Mouse (Mus musculus) MEL (cell line): ENCODE measurements around the gene Ano2. TPM values are rescaled to one million over a fixed set of nuclear protein-coding genes. Genes with fewer than 3 reads are reported as not detected.

ENCODE experiments used
- DNase-seq: peaks from one replicate; pipeline ENCODE4 v3.0.0; 2011; ENCODE audit warnings: low read depth, low spot score
- H3K27ac ChIP-seq: 2 replicates; pipeline ENCODE4 v1.5.1; 2012; ENCODE audit warnings: low read depth, mild to moderate bottlenecking, control low read depth, low read length, moderate library complexity; ENCODE audit not compliant: control insufficient read depth
- H3K27me3 ChIP-seq, 2 experiments: fragments of 150-350 bp in 1 of 2; sonication (generic) in 1 of 2; 2 replicates each; pipeline ENCODE4 v1.6.1; 2012; ENCODE audit warnings: low read length in 2 of 2, mild to moderate bottlenecking in 2 of 2, improper control_type of control experiment in 1 of 2, moderate library complexity in 1 of 2; ENCODE audit not compliant: insufficient read depth in 2 of 2, control insufficient read depth in 1 of 2
- H3K36me3 ChIP-seq, 2 experiments: 2 replicates each; pipeline ENCODE4 v1.6.1; 2012 to 2014; ENCODE audit warnings: low read length in 2 of 2, improper control_type of control experiment in 1 of 2, inconsistent platforms in 1 of 2, mild to moderate bottlenecking in 1 of 2; ENCODE audit not compliant: insufficient read depth in 2 of 2, control insufficient read depth in 1 of 2
- H3K4me1 ChIP-seq, 2 experiments: fragments of 150-350 bp in 1 of 2; sonication (generic) in 1 of 2; 2 replicates each; pipeline ENCODE4 v1.6.1; 2012; ENCODE audit warnings: low read length in 2 of 2, improper control_type of control experiment in 1 of 2, mild to moderate bottlenecking in 1 of 2; ENCODE audit not compliant: insufficient read depth in 2 of 2, control insufficient read depth in 1 of 2
- H3K4me3 ChIP-seq, 2 experiments: fragments of 150-350 bp in 1 of 2; sonication (generic) in 1 of 2; 2 replicates each; pipeline ENCODE4 v1.5.1; 2012; ENCODE audit warnings: low read depth in 2 of 2, low read length in 2 of 2, mild to moderate bottlenecking in 2 of 2, moderate library complexity in 2 of 2, control low read depth in 1 of 2, improper control_type of control experiment in 1 of 2; ENCODE audit not compliant: control insufficient read depth in 1 of 2, insufficient read depth in 1 of 2
- H3K79me2 ChIP-seq: 2 replicates; pipeline ENCODE4 v1.6.1; 2012; ENCODE audit warnings: mild to moderate bottlenecking, low read length, moderate library complexity; ENCODE audit not compliant: control insufficient read depth, poor library complexity, insufficient read depth
- H3K9ac ChIP-seq: 2 replicates; pipeline ENCODE4 v1.6.1; 2012; ENCODE audit warnings: low read depth, mild to moderate bottlenecking, control low read depth, low read length, moderate library complexity; ENCODE audit not compliant: control insufficient read depth, poor library complexity, severe bottlenecking
- H3K9me3 ChIP-seq: fragments of 150-350 bp; sonication (generic); replicated peaks from 2 replicates; pipeline ENCODE4 v1.6.1; 2012; ENCODE audit warnings: mild to moderate bottlenecking, low read length, improper control_type of control experiment, moderate library complexity; ENCODE audit not compliant: insufficient read depth
- BHLHE40 ChIP-seq: IDR thresholded peaks from 2 replicates; pipeline ENCODE4 v1.6.1; 2012; ENCODE audit warnings: low read depth, mild to moderate bottlenecking, inconsistent platforms, low read length, improper control_type of control experiment, borderline replicate concordance
- CHD2 ChIP-seq: IDR thresholded peaks from 2 replicates; pipeline ENCODE4 v1.6.1; 2011; ENCODE audit warnings: low read length, improper control_type of control experiment
- CTCF ChIP-seq, 3 experiments: IDR thresholded peaks in 2 of 3; conservative IDR thresholded peaks in 1 of 3; 2 replicates each; pipeline ENCODE4 v1.5.1; 2011 to 2012; ENCODE audit warnings: low read length in 3 of 3, low read depth in 2 of 3, mild to moderate bottlenecking in 2 of 3, improper control_type of control experiment in 1 of 3, inconsistent platforms in 1 of 3, mixed read lengths in 1 of 3, moderate library complexity in 1 of 3; ENCODE audit not compliant: control insufficient read depth in 1 of 3, insufficient read depth in 1 of 3, poor library complexity in 1 of 3, severe bottlenecking in 1 of 3
- E2F4 ChIP-seq: IDR thresholded peaks from 2 replicates; pipeline ENCODE4 v1.6.1; 2011; ENCODE audit warnings: low read depth, low read length, improper control_type of control experiment, borderline replicate concordance
- EP300 ChIP-seq, 2 experiments: IDR thresholded peaks; 2 replicates each; pipeline ENCODE4 v1.6.1; 2011; ENCODE audit warnings: improper control_type of control experiment in 2 of 2, low read length in 2 of 2, low read depth in 1 of 2, mild to moderate bottlenecking in 1 of 2
- HCFC1 ChIP-seq: IDR thresholded peaks from 2 replicates; pipeline ENCODE4 v1.6.1; 2012; ENCODE audit warnings: low read depth, mild to moderate bottlenecking, inconsistent platforms, low read length, improper control_type of control experiment, moderate library complexity
- MAFK ChIP-seq: IDR thresholded peaks from 2 replicates; pipeline ENCODE4 v1.6.1; 2011; ENCODE audit warnings: low read depth, mild to moderate bottlenecking, low read length, improper control_type of control experiment, borderline replicate concordance
- MEF2A ChIP-seq: IDR thresholded peaks from 2 replicates; pipeline ENCODE4 v1.6.1; 2014; ENCODE audit warnings: low read depth, mild to moderate bottlenecking, inconsistent platforms, low read length, improper control_type of control experiment; ENCODE audit not compliant: poor library complexity, insufficient replicate concordance, severe bottlenecking; ENCODE audit errors: extremely low read depth
- MXI1 ChIP-seq: IDR thresholded peaks from 2 replicates; pipeline ENCODE4 v1.6.1; 2011; ENCODE audit warnings: mild to moderate bottlenecking, low read depth, low read length, improper control_type of control experiment
- MYB ChIP-seq: IDR thresholded peaks from 2 replicates; pipeline ENCODE4 v1.6.1; 2011; ENCODE audit warnings: mild to moderate bottlenecking, low read depth, low read length, improper control_type of control experiment
- POLR2A ChIP-seq, 2 experiments: IDR thresholded peaks; 2 replicates each; pipeline ENCODE4 v1.6.1; 2011 to 2012; ENCODE audit warnings: low read length in 2 of 2, mild to moderate bottlenecking in 2 of 2, control low read depth in 1 of 2, improper control_type of control experiment in 1 of 2, low read depth in 1 of 2, moderate library complexity in 1 of 2; ENCODE audit not compliant: control insufficient read depth in 1 of 2, insufficient read depth in 1 of 2, poor library complexity in 1 of 2
- RCOR1 ChIP-seq: IDR thresholded peaks from 2 replicates; pipeline ENCODE4 v1.6.1; 2012; ENCODE audit warnings: low read depth, mild to moderate bottlenecking, inconsistent platforms, low read length, improper control_type of control experiment
- SIN3A ChIP-seq: IDR thresholded peaks from 2 replicates; pipeline ENCODE4 v1.6.1; 2012; ENCODE audit warnings: low read length, improper control_type of control experiment, inconsistent platforms
- SMC3 ChIP-seq: IDR thresholded peaks from 2 replicates; pipeline ENCODE4 v1.6.1; 2011; ENCODE audit warnings: low read depth, low read length, improper control_type of control experiment
- TCF12 ChIP-seq: IDR thresholded peaks from 2 replicates; pipeline ENCODE4 v1.6.1; 2014; ENCODE audit warnings: low read depth, mild to moderate bottlenecking, inconsistent platforms, low read length, improper control_type of control experiment, moderate library complexity
- UBTF ChIP-seq: IDR thresholded peaks from 2 replicates; pipeline ENCODE4 v1.6.1; 2012; ENCODE audit warnings: low read depth, mild to moderate bottlenecking, inconsistent platforms, low read length, improper control_type of control experiment, moderate library complexity, borderline replicate concordance; ENCODE audit not compliant: insufficient read depth
- USF2 ChIP-seq, 2 experiments: IDR thresholded peaks; 2 replicates each; pipeline ENCODE4 v1.6.1; 2011 to 2012; ENCODE audit warnings: improper control_type of control experiment in 2 of 2, low read length in 2 of 2, borderline replicate concordance in 1 of 2, inconsistent platforms in 1 of 2, low read depth in 1 of 2, mild to moderate bottlenecking in 1 of 2; ENCODE audit not compliant: insufficient read depth in 1 of 2
- ZKSCAN1 ChIP-seq: IDR thresholded peaks from 2 replicates; pipeline ENCODE4 v1.6.1; 2012; ENCODE audit warnings: low read depth, mild to moderate bottlenecking, inconsistent platforms, low read length, improper control_type of control experiment, moderate library complexity
- ZMIZ1 ChIP-seq: IDR thresholded peaks from 2 replicates; pipeline ENCODE4 v1.6.1; 2012; ENCODE audit warnings: low read depth, mild to moderate bottlenecking, inconsistent platforms, low read length, improper control_type of control experiment, moderate library complexity
- ZNF384 ChIP-seq: IDR thresholded peaks from 2 replicates; pipeline ENCODE4 v1.6.1; 2012; ENCODE audit warnings: low read depth, mild to moderate bottlenecking, inconsistent platforms, low read length, improper control_type of control experiment
- polyA plus RNA-seq, 2 experiments: library from polyadenylated mRNA; stranded (reverse) in 1 of 2; unstranded in 1 of 2; fragments of >175 nt in 1 of 2; fragments of >200 nt in 1 of 2; gene quantifications; 2 replicates each; pipeline versions ENCODE4 v1.2.1 to v1.2.4; 2012; ENCODE audit warnings: low replicate concordance in 2 of 2, low read depth in 1 of 2; ENCODE audit not compliant: insufficient read length in 2 of 2, insufficient read depth in 1 of 2, missing spikeins in 1 of 2
- total RNA-seq: library from RNA; depleted of rRNA; stranded (reverse); fragments of 300-350 nt; gene quantifications from 2 replicates; pipeline ENCODE4 v1.2.3, GENCODE M21; 2012

Ano2 gene
- total and polyA plus RNA-seq, 3 experiments = not detected

DNA sequence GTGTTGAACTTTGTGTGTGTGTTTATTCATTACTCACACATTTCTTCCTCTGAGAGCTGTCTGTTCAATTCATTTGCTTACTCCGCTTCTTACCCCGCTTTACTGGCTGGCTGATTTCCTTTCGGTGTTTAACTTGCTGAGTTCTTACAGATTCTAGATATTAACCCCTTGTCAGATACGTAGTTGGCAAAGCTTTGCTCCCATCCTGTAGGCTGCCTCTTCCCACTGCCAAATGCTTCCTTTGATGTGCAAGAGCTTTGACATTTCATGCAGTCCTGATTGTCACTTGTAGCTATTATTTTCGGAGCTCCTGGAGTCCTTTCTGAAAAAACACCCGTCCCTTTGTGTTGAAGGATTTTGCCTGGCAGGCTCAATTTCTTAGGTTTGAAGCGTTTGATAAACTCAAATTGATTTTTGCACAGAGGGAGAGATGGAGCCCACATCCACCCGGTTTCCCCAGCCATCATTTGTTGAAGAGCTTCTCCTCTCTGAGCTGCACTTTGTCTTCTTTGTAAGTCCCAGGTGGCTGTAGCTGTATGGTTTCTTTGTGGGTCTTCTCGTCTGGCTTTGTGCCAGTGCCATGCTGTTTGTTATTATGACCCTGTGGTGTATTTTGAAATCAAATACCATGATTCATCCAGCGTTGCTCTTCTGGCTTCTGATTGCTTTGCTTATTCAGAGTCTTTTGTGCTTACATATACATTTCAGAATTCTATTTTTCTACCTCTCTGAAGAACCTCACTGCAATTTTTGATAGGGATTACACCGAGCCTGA lies 47.5 kb downstream of the Ano2 start:
- H3K79me2 ChIP-seq = no peaks in the 10 kb centered on the region
- no peaks in the 10 kb centered on the region for H3K27me3 ChIP-seq
- no peaks in the 10 kb centered on the region for H3K9me3 ChIP-seq
- no peak overlapping the region for H3K9ac ChIP-seq
- TF ChIP-seq SIN3A (no peak), E2F4 (no peak), EP300 (IDR thresholded peaks at IDR 0.05; ENCODE audit: low read depth in 1 of 2, low read length in 2 of 2) (no peak), BHLHE40 (no peak)
- no peak overlapping the region for H3K4me3 ChIP-seq
- H3K4me1 ChIP-seq = no peaks in the 10 kb centered on the region
- no peaks in the 10 kb centered on the region for H3K36me3 ChIP-seq
- no peak for DNase-seq
- H3K27ac ChIP-seq = no peak overlapping the region

DNA sequence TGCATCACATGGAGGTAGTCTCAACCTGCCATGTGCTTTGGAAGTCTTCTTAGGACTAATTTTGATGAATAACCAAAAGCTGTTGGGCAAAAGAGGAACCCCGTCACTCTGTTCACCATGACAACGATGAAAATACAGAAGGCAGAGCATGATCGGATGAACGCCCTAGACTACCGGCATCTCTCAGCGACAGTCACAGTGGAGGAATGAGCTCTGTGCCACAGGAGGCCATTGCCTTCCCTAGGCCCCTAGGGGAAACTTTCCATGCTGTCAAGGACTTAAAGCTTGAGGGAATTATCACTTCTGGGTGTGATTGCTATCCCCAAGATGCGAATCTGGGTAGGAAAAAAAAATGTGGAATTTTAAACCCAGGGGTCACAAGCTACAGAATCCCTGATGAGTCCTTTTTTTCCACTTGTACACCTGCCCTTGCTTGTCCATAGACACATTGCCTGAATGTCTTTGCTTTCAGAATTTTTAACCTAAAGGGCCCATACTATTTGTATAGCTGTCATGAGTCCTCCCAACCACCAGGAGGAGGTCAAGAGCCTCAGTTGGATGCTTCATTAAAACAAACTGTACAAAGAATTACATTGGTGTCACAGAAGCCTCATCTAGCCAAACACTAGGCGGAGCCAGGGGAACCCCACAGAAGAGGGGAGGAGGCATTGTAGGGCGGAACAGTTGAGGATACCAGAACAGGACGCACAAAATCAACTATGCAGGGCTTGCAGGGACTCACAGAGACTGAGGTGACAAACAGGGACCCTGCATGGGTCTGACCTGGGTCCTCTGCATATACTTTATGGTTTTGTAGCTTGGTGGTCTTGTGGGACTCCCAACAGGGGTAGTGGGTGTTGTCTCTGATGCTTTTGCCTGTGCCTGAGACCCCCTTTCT lies 53.2 kb downstream of the Ano2 start:
- H3K27ac ChIP-seq = no peak overlapping the region
- H3K9me3 ChIP-seq = no peaks in the 10 kb centered on the region
- no peak overlapping the region for H3K4me3 ChIP-seq
- no peaks in the 10 kb centered on the region for H3K4me1 ChIP-seq
- no peaks in the 10 kb centered on the region for H3K36me3 ChIP-seq
- H3K79me2 ChIP-seq = no peaks in the 10 kb centered on the region
- no peak overlapping the region for H3K9ac ChIP-seq
- no peak for TF ChIP-seq RCOR1
- no peak for TF ChIP-seq SMC3
- TF ChIP-seq E2F4 = no peak
- TF ChIP-seq CTCF (IDR thresholded peaks at IDR 0.05 in 2 of 3, conservative IDR thresholded peaks at IDR 0.05 in 1 of 3; ENCODE audit: control insufficient read depth in 1 of 3, insufficient read depth in 1 of 3, low read depth in 2 of 3, low read length in 3 of 3, poor library complexity in 1 of 3, severe bottlenecking in 1 of 3) = no peak
- TF ChIP-seq CHD2 = no peak
- TF ChIP-seq MEF2A = no peak
- TF ChIP-seq ZNF384 = no peak
- DNase-seq = no peak
- no peaks in the 10 kb centered on the region for H3K27me3 ChIP-seq

GRCm38 (mm10) chr6:125747322-125747930 lies 57.2 kb downstream of the Ano2 start:
- H3K27ac ChIP-seq = no peak overlapping the region
- no peaks in the 10 kb centered on the region for H3K79me2 ChIP-seq
- H3K4me1 ChIP-seq = no peaks in the 10 kb centered on the region
- H3K36me3 ChIP-seq = no peaks in the 10 kb centered on the region
- DNase-seq = no peak
- H3K4me3 ChIP-seq = no peak overlapping the region
- H3K27me3 ChIP-seq = no peaks in the 10 kb centered on the region
- H3K9me3 ChIP-seq = no peaks in the 10 kb centered on the region
- H3K9ac ChIP-seq = no peak overlapping the region
- no peak for TF ChIP-seq MAFK
- TF ChIP-seq ZKSCAN1 = no peak
- no peak for TF ChIP-seq HCFC1
- TF ChIP-seq MXI1 = no peak
- no peak for TF ChIP-seq EP300 (IDR thresholded peaks at IDR 0.05; ENCODE audit: low read depth in 1 of 2, low read length in 2 of 2)
- no peak for TF ChIP-seq TCF12
- no peak for TF ChIP-seq MYB
- TF ChIP-seq SMC3 = no peak
- no peak for TF ChIP-seq UBTF
- no peak for TF ChIP-seq USF2 (IDR thresholded peaks at IDR 0.05; ENCODE audit: borderline replicate concordance in 1 of 2, insufficient read depth in 1 of 2, low read depth in 1 of 2, low read length in 2 of 2)
- no peak for TF ChIP-seq POLR2A (IDR thresholded peaks at IDR 0.05; ENCODE audit: control insufficient read depth in 1 of 2, insufficient read depth in 1 of 2, low read depth in 1 of 2, low read length in 2 of 2, poor library complexity in 1 of 2)
- no peak for TF ChIP-seq SIN3A
- no peak for TF ChIP-seq MEF2A
- TF ChIP-seq ZMIZ1 = no peak
- TF ChIP-seq ZNF384 = no peak
